Mouse (Mus musculus) heart, postnatal 10 days (tissue): Measurements from ENCODE around the gene Adam34. TPM values are rescaled to one million over a fixed set of nuclear protein-coding genes. Genes with fewer than 3 reads are reported as not detected.
"Not testable (repeated sequence)": the region's sequence is repeated elsewhere in the genome, so short reads cannot be mapped to it uniquely, and the experiment has no call there.

Experiments
- DNase-seq, 2 experiments: peaks; one replicate each; pipeline ENCODE4 v3.0.0; 2021
- intact Hi-C: fragments of 180-260 bp; cut with DNase I; formaldehyde crosslinking; loops from one replicate; pipeline ENCODE4 v1.15.1; 2025
- total RNA-seq, 2 experiments: library from RNA; stranded (reverse); gene quantifications; 2 replicates each; pipeline ENCODE4 v1.2.3; 2021

The Adam34 gene
- not detected for total RNA-seq

GRCm38 (mm10) chr8:43709949-43710348 is at the start of gene Adam34:
TSS of gene Adam34 (minus strand) at chr8:43710049.
- no peak for DNase-seq
- intact Hi-C loops, result no loop called here

- DNase-seq, result no peak
- intact Hi-C loops, result no loop called here
These were observed 82.7 kb downstream of the Adam34 start, which contains the start of gene Gm5346 for GRCm38 (mm10) chr8:43627176-43627575. TSS of gene Gm5346 (minus strand) at chr8:43627276.

- no peak for DNase-seq
- intact Hi-C loops, result no loop called here
These were observed 93.8 kb downstream of the Adam34 start for GRCm38 (mm10) chr8:43616046-43616445.

- DNase-seq, intact Hi-C loops: not testable (repeated sequence)
These were observed 106.2 kb downstream of the Adam34 start for GRCm38 (mm10) chr8:43603657-43604056.

GRCm38 (mm10) chr8:43603166-43603565 is 106.7 kb downstream of the Adam34 start:
- DNase-seq, intact Hi-C loops: not testable (repeated sequence)

Other genes with a start within 250 kb of the Adam34 start
- gene Adam26b, start 181.9 kb downstream of the Adam34 start, total RNA-seq, result not detected
- not detected for gene Adam26a, start 133.3 kb downstream of the Adam34 start, total RNA-seq
- not detected for gene Gm5346, start 82.8 kb downstream of the Adam34 start, total RNA-seq